Mouse (Mus musculus): ENCODE measurements around the gene Limch1. TPM values are rescaled to one million over a fixed set of nuclear protein-coding genes. Genes with fewer than 3 reads are reported as not detected.

The Limch1 gene
- polyA plus RNA-seq, 1 experiment from 2014 or later = 16.1 TPM

DNA sequence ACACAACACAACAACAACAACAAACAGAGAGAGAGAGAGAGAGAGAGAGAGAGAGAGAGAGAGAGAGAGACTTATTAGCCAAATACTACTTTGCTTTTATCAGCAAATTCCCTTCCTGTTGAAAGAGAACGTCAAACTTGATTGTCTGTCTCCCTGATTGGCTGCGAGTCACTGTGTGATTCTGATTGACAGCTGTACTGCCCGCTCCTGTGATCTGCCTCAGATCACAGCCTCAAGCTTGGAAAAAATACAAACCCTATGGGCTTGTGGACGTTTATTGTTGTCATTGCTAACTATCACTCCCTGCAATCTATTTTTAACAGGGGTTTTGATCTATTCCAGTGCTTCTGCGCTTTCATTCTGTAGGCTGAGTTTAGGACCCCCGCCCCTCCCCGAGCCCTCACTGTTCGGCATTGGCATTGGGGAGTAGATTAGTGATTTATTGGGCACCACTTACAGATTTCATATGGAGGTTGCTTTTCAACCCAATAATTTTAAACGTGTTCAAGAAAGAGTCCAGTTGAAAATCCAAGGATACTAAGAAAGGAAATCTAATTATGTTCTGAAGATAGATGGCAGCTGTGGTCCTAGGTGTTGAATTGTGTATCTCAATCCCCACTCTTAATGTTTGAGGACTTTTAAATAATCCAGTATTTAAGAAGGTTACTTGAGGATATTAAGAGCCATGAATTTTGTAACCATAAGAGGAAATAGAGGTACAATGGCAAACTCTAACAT, 39.2 kb downstream of the Limch1 start:
- H3K36me3 ChIP-seq (ENCODE audit: control insufficient read depth, insufficient read depth, low read length) = no peaks in the 10 kb centered on the region
- no peak overlapping the region for H3K4me2 ChIP-seq (ENCODE audit: low read length)
- no peak overlapping the region for H3K9ac ChIP-seq (ENCODE audit: low read length)
- DNase-seq (ENCODE audit: low spot score) (no peak), ATAC-seq (replicated peaks; ENCODE audit: low FRiP score, low TSS enrichment, low read depth) (no peak)
- 0 out of 2 replicates have a peak, but pooled peaks cover 4% of the 10 kb centered on the region for H3K27me3 ChIP-seq (replicated peaks; ENCODE audit: control insufficient read depth, insufficient read depth, low read length)
- WGBS = 62% methylated on average over 9 of the region's 9 CpGs
- H3K4me3 ChIP-seq (ENCODE audit: low read depth, low read length) = no peak overlapping the region
- 0 out of 2 replicates have a peak, but pooled peaks cover 3% of the 10 kb centered on the region for H3K4me1 ChIP-seq (replicated peaks; ENCODE audit: control insufficient read depth, insufficient read depth, low read length)
- no peak overlapping the region for H3K27ac ChIP-seq (ENCODE audit: low read depth)
- no peaks in the 10 kb centered on the region for H3K9me3 ChIP-seq (ENCODE audit: control insufficient read depth, low read length)

DNA sequence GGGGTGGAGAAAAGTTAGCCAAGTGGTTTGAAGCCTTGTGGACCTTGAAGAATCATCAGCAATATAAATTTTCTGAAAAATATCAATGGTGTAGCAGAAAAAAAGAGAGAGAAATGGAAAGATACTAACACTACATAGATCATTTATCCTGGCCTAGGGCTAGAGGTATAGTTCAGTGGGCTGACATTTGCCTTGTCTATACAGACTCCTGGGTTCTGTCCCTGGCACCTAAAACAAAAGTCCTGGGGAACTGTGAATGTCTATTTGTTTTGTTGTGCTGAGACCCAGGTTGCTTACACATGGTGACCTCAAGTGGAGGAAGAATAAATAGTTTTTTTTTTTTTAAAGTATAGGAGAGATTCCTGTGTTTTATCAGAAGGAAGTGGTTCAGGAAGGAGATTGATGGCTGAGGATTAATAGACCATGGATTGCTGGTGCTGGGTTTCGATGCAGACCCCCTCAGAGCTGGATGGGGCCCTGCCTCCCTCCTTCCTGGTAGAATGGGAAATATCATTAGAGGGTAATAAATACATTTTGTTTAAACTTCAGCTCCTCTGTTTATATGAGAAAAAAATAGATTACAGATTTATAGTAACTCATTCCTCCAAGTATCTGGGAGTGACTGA, 40.5 kb downstream of the Limch1 start:
- Histone ChIP-seq H3K27me3 (replicated peaks; ENCODE audit: control insufficient read depth, insufficient read depth, low read length) (no peaks in the 10 kb centered on the region), H3K4me3 (ENCODE audit: low read depth, low read length) (no peak overlapping the region), H3K36me3 (ENCODE audit: control insufficient read depth, insufficient read depth, low read length) (no peaks in the 10 kb centered on the region), H3K4me1 (replicated peaks; ENCODE audit: control insufficient read depth, insufficient read depth, low read length) (0 out of 2 replicates have a peak, but pooled peaks cover 3% of the 10 kb centered on the region), H3K9ac (ENCODE audit: low read length) (no peak overlapping the region), H3K9me3 (ENCODE audit: control insufficient read depth, low read length) (no peaks in the 10 kb centered on the region), H3K4me2 (ENCODE audit: low read length) (no peak overlapping the region), H3K27ac (ENCODE audit: low read depth) (no peak overlapping the region)
- peak; percentile 66 for ATAC-seq (replicated peaks; ENCODE audit: low FRiP score, low TSS enrichment, low read depth)
- DNase-seq (ENCODE audit: low spot score) = no peak
- WGBS = 18% methylated on average over 1 of the region's 1 CpGs

DNA sequence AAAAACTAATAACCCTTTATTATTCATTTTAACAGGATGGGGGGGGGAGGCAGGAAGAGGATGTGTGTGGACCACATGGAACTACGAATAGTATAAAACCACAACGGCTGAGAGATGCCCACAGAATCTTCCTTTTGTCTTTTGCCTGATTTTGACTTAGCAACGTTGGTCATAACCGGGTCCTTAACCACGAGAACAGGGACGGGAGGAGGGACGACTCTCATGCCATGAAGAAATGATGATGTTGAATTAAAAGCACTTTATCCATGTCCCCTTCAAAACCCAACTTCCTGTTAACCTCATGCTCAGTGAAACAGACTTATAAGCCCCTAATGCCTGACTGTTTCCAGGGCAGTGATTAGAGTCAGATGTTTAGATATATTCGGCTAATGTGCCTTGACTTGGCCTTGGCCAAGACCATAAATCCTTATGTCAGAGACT, 41.0 kb downstream of the Limch1 start:
- Histone ChIP-seq H3K9me3 (ENCODE audit: control insufficient read depth, low read length) (no peaks in the 10 kb centered on the region), H3K27ac (ENCODE audit: low read depth) (no peak overlapping the region), H3K4me1 (replicated peaks; ENCODE audit: control insufficient read depth, insufficient read depth, low read length) (0 out of 2 replicates have a peak, but pooled peaks cover 3% of the 10 kb centered on the region), H3K4me3 (ENCODE audit: low read depth, low read length) (no peak overlapping the region), H3K9ac (ENCODE audit: low read length) (no peak overlapping the region), H3K4me2 (ENCODE audit: low read length) (no peak overlapping the region), H3K36me3 (ENCODE audit: control insufficient read depth, insufficient read depth, low read length) (no peaks in the 10 kb centered on the region), H3K27me3 (replicated peaks; ENCODE audit: control insufficient read depth, insufficient read depth, low read length) (no peaks in the 10 kb centered on the region)
- WGBS = 21% methylated on average over 8 of the region's 8 CpGs
- ATAC-seq (replicated peaks; ENCODE audit: low FRiP score, low TSS enrichment, low read depth) (no peak), DNase-seq (ENCODE audit: low spot score) (no peak)

DNA sequence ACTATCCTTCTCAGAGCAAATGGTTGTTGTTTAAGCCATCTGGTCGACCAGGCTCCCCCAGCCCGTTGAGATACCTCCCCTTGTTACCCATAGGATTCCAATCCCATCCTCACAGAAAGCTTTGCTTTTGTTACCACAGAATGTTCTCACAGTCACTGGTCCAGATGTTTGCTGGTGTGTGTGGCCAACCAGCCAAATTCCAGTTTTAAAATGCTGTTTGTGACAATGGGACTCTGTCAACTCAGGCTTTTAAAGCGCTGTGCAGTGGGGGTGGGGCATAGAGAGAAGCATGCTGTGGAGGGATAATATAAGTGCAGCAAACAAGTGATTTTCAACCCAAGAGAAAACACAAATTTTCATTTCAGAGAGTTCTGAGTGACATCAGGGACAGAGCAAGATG, 43.4 kb downstream of the Limch1 start:
- Histone ChIP-seq H3K27ac (ENCODE audit: low read depth) (no peak overlapping the region), H3K27me3 (replicated peaks; ENCODE audit: control insufficient read depth, insufficient read depth, low read length) (no peaks in the 10 kb centered on the region), H3K4me1 (replicated peaks; ENCODE audit: control insufficient read depth, insufficient read depth, low read length) (0 out of 2 replicates have a peak, but pooled peaks cover 3% of the 10 kb centered on the region), H3K4me3 (ENCODE audit: low read depth, low read length) (no peak overlapping the region), H3K4me2 (ENCODE audit: low read length) (no peak overlapping the region), H3K9ac (ENCODE audit: low read length) (no peak overlapping the region), H3K9me3 (ENCODE audit: control insufficient read depth, low read length) (no peaks in the 10 kb centered on the region), H3K36me3 (ENCODE audit: control insufficient read depth, insufficient read depth, low read length) (no peaks in the 10 kb centered on the region)
- 80% methylated on average over 3 of the region's 3 CpGs for WGBS
- DNase-seq (ENCODE audit: low spot score) = no peak
- no peak for ATAC-seq (replicated peaks; ENCODE audit: low FRiP score, low TSS enrichment, low read depth)

DNA sequence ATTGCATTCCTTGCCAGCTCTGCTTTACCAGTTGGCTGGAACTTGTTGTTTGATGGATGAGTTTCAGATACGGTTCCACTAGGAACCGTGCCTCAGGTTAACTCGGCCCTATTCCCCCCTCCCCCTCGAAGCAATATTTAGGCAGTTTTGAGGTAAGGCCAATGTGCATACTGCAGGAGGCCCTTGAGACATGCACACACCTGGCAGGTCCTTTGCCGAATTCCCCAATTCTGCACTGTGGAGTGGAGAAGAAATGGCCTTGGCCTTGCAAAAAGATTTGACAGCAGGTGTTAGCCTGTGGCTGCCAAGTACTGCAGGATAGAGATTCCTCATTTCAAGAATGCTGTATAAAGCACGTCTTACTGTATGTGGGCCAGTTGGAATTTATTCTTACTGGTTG, 45.5 kb downstream of the Limch1 start:
- Histone ChIP-seq H3K4me3 (ENCODE audit: low read depth, low read length) (no peak overlapping the region), H3K4me1 (replicated peaks; ENCODE audit: control insufficient read depth, insufficient read depth, low read length) (0 out of 2 replicates have a peak, but pooled peaks cover 3% of the 10 kb centered on the region), H3K27me3 (replicated peaks; ENCODE audit: control insufficient read depth, insufficient read depth, low read length) (no peaks in the 10 kb centered on the region), H3K9me3 (ENCODE audit: control insufficient read depth, low read length) (no peaks in the 10 kb centered on the region), H3K9ac (ENCODE audit: low read length) (no peak overlapping the region), H3K4me2 (ENCODE audit: low read length) (no peak overlapping the region), H3K36me3 (ENCODE audit: control insufficient read depth, insufficient read depth, low read length) (no peaks in the 10 kb centered on the region), H3K27ac (ENCODE audit: low read depth) (no peak overlapping the region)
- no peak for ATAC-seq (replicated peaks; ENCODE audit: low FRiP score, low TSS enrichment, low read depth)
- DNase-seq (ENCODE audit: low spot score) = no peak
- WGBS = 63% methylated on average over 6 of the region's 6 CpGs

DNA sequence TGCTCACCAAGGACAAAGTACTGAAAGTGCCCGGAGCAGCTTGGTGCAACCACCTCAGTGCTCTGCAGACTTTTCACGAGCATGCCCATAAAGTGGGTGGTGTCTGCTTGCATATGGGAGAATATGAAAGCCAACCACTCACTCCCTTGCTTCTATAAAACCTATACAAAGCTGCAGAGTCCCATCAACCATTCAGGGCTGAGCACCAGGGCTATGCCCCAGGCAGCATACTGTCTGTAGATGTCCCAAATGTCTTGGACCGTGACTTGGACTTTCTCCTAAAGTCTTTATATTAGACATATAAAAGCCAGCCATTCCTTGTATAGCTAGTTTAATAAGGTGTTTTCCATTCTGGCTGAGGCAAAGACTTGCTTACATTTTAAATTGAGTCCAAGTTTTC, 47.6 kb downstream of the Limch1 start:
- no peak for ATAC-seq (replicated peaks; ENCODE audit: low FRiP score, low TSS enrichment, low read depth)
- Histone ChIP-seq H3K4me1 (replicated peaks; ENCODE audit: control insufficient read depth, insufficient read depth, low read length) (peaks cover 7% of the 10 kb centered on the region; the same call in 1 of the 2 replicates), H3K36me3 (ENCODE audit: control insufficient read depth, insufficient read depth, low read length) (no peaks in the 10 kb centered on the region), H3K9ac (ENCODE audit: low read length) (no peak overlapping the region), H3K9me3 (ENCODE audit: control insufficient read depth, low read length) (no peaks in the 10 kb centered on the region), H3K4me2 (ENCODE audit: low read length) (no peak overlapping the region), H3K27me3 (replicated peaks; ENCODE audit: control insufficient read depth, insufficient read depth, low read length) (no peaks in the 10 kb centered on the region), H3K4me3 (ENCODE audit: low read depth, low read length) (no peak overlapping the region), H3K27ac (ENCODE audit: low read depth) (no peak overlapping the region)
- no peak for DNase-seq (ENCODE audit: low spot score)
- WGBS = 89% methylated on average over 3 of the region's 3 CpGs

DNA sequence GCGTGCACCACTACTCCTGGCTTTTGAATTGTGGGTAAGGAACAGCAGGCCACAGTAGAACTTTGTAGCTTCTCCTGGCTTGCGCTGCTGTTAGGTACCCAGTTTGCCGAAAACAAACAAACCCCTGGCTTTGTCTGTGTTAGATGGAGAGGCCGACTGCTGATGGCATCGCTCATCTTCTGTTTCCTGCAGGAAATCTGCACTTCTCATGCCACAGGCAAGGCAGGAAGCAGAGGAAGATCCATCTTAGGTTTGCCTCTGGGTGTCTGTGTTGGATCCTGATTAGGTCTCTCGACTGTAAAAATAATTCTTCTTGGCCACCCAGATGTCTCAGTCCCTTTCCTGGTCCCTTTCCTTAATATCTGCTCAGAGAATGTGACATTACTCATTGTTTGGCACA, 51.7 kb downstream of the Limch1 start:
- H3K4me2 ChIP-seq (ENCODE audit: low read length) = no peak overlapping the region
- ATAC-seq (replicated peaks; ENCODE audit: low FRiP score, low TSS enrichment, low read depth) = no peak
- 51% methylated on average over 6 of the region's 6 CpGs for WGBS
- H3K4me3 ChIP-seq (ENCODE audit: low read depth, low read length) = no peak overlapping the region
- H3K36me3 ChIP-seq (ENCODE audit: control insufficient read depth, insufficient read depth, low read length) = no peaks in the 10 kb centered on the region
- no peak overlapping the region for H3K27ac ChIP-seq (ENCODE audit: low read depth)
- no peak overlapping the region for H3K9ac ChIP-seq (ENCODE audit: low read length)
- no peak for DNase-seq (ENCODE audit: low spot score)
- H3K9me3 ChIP-seq (ENCODE audit: control insufficient read depth, low read length) = no peaks in the 10 kb centered on the region
- no peaks in the 10 kb centered on the region for H3K27me3 ChIP-seq (replicated peaks; ENCODE audit: control insufficient read depth, insufficient read depth, low read length)
- peaks cover 35% of the 10 kb centered on the region for H3K4me1 ChIP-seq (replicated peaks; ENCODE audit: control insufficient read depth, insufficient read depth, low read length)

DNA sequence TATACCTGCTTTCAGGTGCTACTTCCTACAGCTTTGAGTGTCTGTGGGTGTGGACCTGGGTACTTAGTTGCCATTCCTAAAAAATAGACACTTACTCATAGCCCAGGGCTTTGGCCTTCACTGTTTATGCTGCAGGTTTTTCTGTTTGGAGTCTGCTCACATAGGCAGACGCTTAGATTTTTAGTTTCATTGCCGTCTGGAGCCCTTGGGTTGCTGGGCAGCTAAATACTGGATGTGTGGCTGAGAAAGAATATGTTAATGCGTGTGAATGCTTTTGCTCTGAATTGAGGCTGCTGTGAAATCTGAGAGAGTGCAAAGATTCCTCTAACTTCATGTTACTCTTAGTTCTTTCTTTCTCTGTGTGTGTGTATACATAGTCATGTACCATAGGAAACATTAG, 52.5 kb downstream of the Limch1 start:
- DNase-seq (ENCODE audit: low spot score) = no peak
- H3K4me1 ChIP-seq (replicated peaks; ENCODE audit: control insufficient read depth, insufficient read depth, low read length) = peaks cover 35% of the 10 kb centered on the region
- H3K9ac ChIP-seq (ENCODE audit: low read length) = no peak overlapping the region
- H3K27ac ChIP-seq (ENCODE audit: low read depth) = no peak overlapping the region
- no peaks in the 10 kb centered on the region for H3K36me3 ChIP-seq (ENCODE audit: control insufficient read depth, insufficient read depth, low read length)
- no peak for ATAC-seq (replicated peaks; ENCODE audit: low FRiP score, low TSS enrichment, low read depth)
- H3K4me3 ChIP-seq (ENCODE audit: low read depth, low read length) = no peak overlapping the region
- no peak overlapping the region for H3K4me2 ChIP-seq (ENCODE audit: low read length)
- 37% methylated on average over 3 of the region's 3 CpGs for WGBS
- no peaks in the 10 kb centered on the region for H3K27me3 ChIP-seq (replicated peaks; ENCODE audit: control insufficient read depth, insufficient read depth, low read length)
- H3K9me3 ChIP-seq (ENCODE audit: control insufficient read depth, low read length) = no peaks in the 10 kb centered on the region
